Mouse (Mus musculus) small intestine, adult 2 months (tissue): ENCODE measurements around the gene Gcm1.

Source experiments
- CTCF ChIP-seq: fragments of 200-500 bp; IDR thresholded peaks from 2 replicates; pipeline ENCODE4 v1.5.1; 2012; ENCODE audit warnings: low read depth, mild to moderate bottlenecking, control low read depth, inconsistent platforms, low read length, moderate library complexity, mixed read lengths; ENCODE audit not compliant: insufficient replicate concordance, insufficient read length; ENCODE audit errors: extremely low read depth
- POLR2A ChIP-seq: fragments of 200-500 bp; IDR thresholded peaks from 2 replicates; pipeline ENCODE4 v1.6.1; 2012; ENCODE audit warnings: low read depth, mild to moderate bottlenecking, control low read depth, inconsistent platforms, low read length, moderate library complexity

DNA sequence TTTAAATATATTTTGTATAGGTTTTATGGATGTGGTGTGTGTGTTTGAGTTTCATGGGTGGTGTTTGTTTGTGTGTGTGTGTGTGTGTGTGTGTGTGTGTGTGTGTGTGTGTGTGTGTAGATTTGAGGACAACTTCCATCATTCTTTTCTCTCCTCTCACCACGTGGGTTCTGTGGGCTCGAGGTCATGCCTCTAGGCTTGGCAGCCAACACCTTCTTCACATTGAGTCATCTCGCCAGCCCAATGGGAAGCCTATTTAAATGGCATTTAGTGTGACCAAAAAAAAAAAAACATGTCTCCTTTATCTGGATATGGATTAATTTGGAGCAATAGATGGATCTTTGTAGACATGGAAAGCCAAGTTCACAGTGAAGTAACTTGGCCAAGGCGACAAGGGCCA, 39.7 kb upstream of the Gcm1 start:
- no peak for TF ChIP-seq CTCF
- no peak for TF ChIP-seq POLR2A
